Mouse (Mus musculus): Measurements from ENCODE around the gene Tnni1. TPM values are rescaled to one million over a fixed set of nuclear protein-coding genes. Genes with fewer than 3 reads are reported as not detected.
A peak's percentile ranks its signal among the peaks of the same experiment; 100 is the strongest.

The Tnni1 gene
- polyA plus RNA-seq, 1 experiment = 25.9 TPM

DNA sequence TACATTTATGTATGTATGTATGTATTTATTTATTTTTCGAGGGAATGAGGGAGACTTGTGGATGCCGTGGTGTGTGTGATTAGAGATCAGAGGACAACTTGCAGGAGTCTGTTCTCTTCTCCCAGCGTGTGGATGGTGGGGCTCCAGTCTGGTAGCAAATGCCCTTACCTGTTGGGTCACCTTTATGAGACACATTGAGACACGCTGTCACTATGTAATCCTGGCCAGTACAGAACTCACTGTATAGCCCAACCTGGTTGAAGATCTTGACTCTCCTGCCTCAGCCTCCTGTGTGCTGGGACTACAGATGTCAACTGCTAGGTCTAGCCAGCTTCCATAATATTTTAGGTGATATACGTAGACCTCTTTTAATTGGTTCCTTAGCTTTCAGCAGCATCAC is 17.5 kb upstream of the Tnni1 start:
- no peak overlapping the region for H3K4me3 ChIP-seq (replicated peaks; ENCODE audit: insufficient read depth, low read depth, low read length)
- no peak overlapping the region for H3K27ac ChIP-seq (ENCODE audit: insufficient read depth, low read length)
- WGBS = 94% methylated on average over 5 of the region's 5 CpGs
- TF ChIP-seq CTCF (IDR thresholded peaks at IDR 0.05; ENCODE audit: borderline replicate concordance, insufficient read depth, low read depth, low read length) = no peak
- no peak for TF ChIP-seq POLR2A (IDR thresholded peaks at IDR 0.05; ENCODE audit: borderline replicate concordance, insufficient read depth, low read length)
- no peaks in the 10 kb centered on the region for H3K4me1 ChIP-seq (ENCODE audit: control insufficient read depth, insufficient read depth, low read length)
- DNase-seq = no peak
- no peaks in the 10 kb centered on the region for H3K27me3 ChIP-seq (ENCODE audit: control insufficient read depth, insufficient read depth, low read length)

GRCm38 (mm10) chr1:135763503-135764205 is 15.6 kb upstream of the Tnni1 start:
- Histone ChIP-seq H3K27ac (ENCODE audit: insufficient read depth, low read length) (no peak overlapping the region), H3K4me1 (ENCODE audit: control insufficient read depth, insufficient read depth, low read length) (no peaks in the 10 kb centered on the region), H3K27me3 (ENCODE audit: control insufficient read depth, insufficient read depth, low read length) (no peaks in the 10 kb centered on the region), H3K4me3 (replicated peaks; ENCODE audit: insufficient read depth, low read depth, low read length) (no peak overlapping the region)
- no peak for DNase-seq
- WGBS = 80% methylated on average over 9 of the region's 9 CpGs
- TF ChIP-seq POLR2A (IDR thresholded peaks at IDR 0.05; ENCODE audit: borderline replicate concordance, insufficient read depth, low read length) (no peak), CTCF (IDR thresholded peaks at IDR 0.05; ENCODE audit: borderline replicate concordance, insufficient read depth, low read depth, low read length) (no peak)

DNA sequence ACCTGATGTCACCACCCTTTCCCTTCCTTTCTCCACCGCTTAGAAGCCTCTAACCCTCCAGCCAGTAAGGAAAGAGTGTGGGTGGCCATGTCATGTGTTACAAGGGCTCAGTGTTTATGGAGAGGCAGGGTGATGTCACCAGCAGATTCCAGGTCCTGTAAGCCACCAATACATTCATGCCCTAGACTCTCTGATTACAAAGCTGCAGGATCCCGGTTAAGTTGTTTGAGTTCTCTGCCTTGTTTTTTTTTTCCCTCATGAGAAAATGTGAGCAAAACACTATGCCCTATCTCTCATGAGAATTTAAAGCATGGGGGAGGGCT is 15.1 kb upstream of the Tnni1 start:
- Histone ChIP-seq H3K27me3 (ENCODE audit: control insufficient read depth, insufficient read depth, low read length) (no peaks in the 10 kb centered on the region), H3K4me1 (ENCODE audit: control insufficient read depth, insufficient read depth, low read length) (no peaks in the 10 kb centered on the region), H3K4me3 (replicated peaks; ENCODE audit: insufficient read depth, low read depth, low read length) (no peak overlapping the region), H3K27ac (ENCODE audit: insufficient read depth, low read length) (no peak overlapping the region)
- DNase-seq = no peak
- TF ChIP-seq POLR2A (IDR thresholded peaks at IDR 0.05; ENCODE audit: borderline replicate concordance, insufficient read depth, low read length) = no peak
- no peak for TF ChIP-seq CTCF (IDR thresholded peaks at IDR 0.05; ENCODE audit: borderline replicate concordance, insufficient read depth, low read depth, low read length)
- 92% methylated on average over 2 of the region's 2 CpGs for WGBS

DNA sequence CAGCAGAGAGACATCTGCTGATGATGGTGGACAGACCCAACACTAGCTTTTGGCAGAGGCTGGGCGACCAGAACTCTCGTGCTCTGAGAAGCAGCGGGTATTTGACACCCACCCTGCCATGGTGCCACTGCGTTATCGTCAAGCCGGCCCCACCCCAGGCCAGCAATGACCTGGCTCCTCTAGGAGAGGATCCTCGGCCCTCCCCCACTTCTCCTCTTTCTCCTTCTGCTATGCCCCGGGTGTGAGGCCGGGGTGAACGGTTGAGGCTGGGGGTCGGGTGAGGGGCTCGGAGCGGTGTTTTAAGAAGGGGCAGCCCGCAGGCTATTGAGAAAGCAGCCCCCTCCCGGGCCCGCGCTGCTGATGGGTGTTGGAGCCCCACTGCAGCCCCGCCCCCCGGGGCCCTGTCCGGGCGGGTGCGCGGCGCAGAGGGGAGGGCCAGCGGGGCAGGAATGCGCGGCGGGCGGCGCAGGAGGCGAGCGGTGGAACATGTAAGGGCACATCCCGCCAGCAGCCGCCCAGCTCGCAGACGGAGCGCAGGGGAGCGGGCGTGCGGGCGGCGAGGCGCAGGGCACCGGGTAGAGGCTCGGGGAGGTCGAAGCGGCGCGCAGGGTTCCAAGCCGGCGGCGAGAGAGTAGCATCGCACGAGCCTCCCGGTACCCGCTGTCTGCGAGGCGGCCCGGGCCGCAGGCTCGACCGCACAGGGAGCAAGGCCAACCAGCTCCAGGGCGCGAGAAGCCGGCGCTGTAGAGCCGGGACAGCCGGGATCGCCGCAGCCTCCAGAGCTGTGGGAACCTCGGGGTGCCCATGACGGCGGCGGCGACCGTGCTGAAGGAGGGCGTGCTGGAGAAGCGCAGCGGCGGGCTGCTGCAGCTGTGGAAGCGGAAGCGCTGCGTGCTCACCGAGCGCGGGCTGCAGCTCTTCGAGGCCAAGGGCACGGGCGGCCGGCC is 13.3 kb upstream of the Tnni1 start, which contains the start of gene Phlda3:
Gene Phlda3, plus strand, starts transcription at position 475 of the 947 bp plus-strand sequence.
- WGBS = 2% methylated on average over 90 of the region's 90 CpGs
- Histone ChIP-seq H3K4me3 (replicated peaks; ENCODE audit: insufficient read depth, low read depth, low read length) (peak within 1 kb of the TSS; percentile 39), H3K27me3 (ENCODE audit: control insufficient read depth, insufficient read depth, low read length) (no peaks in the 10 kb centered on the region), H3K4me1 (ENCODE audit: control insufficient read depth, insufficient read depth, low read length) (no peaks in the 10 kb centered on the region), H3K27ac (ENCODE audit: insufficient read depth, low read length) (no peak within 1 kb of the TSS; the same call in 1 of the 2 replicates)
- TF ChIP-seq CTCF (IDR thresholded peaks at IDR 0.05; ENCODE audit: borderline replicate concordance, insufficient read depth, low read depth, low read length) (no peak), POLR2A (IDR thresholded peaks at IDR 0.05; ENCODE audit: borderline replicate concordance, insufficient read depth, low read length) (no peak)
- peak; percentile 39 to 50 for DNase-seq

GRCm38 (mm10) chr1:135766592-135767306 is 12.5 kb upstream of the Tnni1 start:
- DNase-seq = no peak
- 33% methylated on average over 30 of the region's 30 CpGs for WGBS
- Histone ChIP-seq H3K27me3 (ENCODE audit: control insufficient read depth, insufficient read depth, low read length) (no peaks in the 10 kb centered on the region), H3K4me3 (replicated peaks; ENCODE audit: insufficient read depth, low read depth, low read length) (peak overlapping the region; percentile 39), H3K4me1 (ENCODE audit: control insufficient read depth, insufficient read depth, low read length) (no peaks in the 10 kb centered on the region), H3K27ac (ENCODE audit: insufficient read depth, low read length) (no peak overlapping the region; the same call in 1 of the 2 replicates)
- TF ChIP-seq POLR2A (IDR thresholded peaks at IDR 0.05; ENCODE audit: borderline replicate concordance, insufficient read depth, low read length) (no peak), CTCF (IDR thresholded peaks at IDR 0.05; ENCODE audit: borderline replicate concordance, insufficient read depth, low read depth, low read length) (no peak)

GRCm38 (mm10) chr1:135767324-135767890 is 11.8 kb upstream of the Tnni1 start:
- H3K27me3 ChIP-seq (ENCODE audit: control insufficient read depth, insufficient read depth, low read length) = no peaks in the 10 kb centered on the region
- H3K4me3 ChIP-seq (replicated peaks; ENCODE audit: insufficient read depth, low read depth, low read length) = no peak overlapping the region
- H3K27ac ChIP-seq (ENCODE audit: insufficient read depth, low read length) = no peak overlapping the region
- no peak for DNase-seq
- WGBS = 96% methylated on average over 4 of the region's 4 CpGs
- TF ChIP-seq CTCF (IDR thresholded peaks at IDR 0.05; ENCODE audit: borderline replicate concordance, insufficient read depth, low read depth, low read length) = no peak
- H3K4me1 ChIP-seq (ENCODE audit: control insufficient read depth, insufficient read depth, low read length) = no peaks in the 10 kb centered on the region

- Histone ChIP-seq H3K27ac (ENCODE audit: insufficient read depth, low read length) (no peak overlapping the region), H3K4me3 (replicated peaks; ENCODE audit: insufficient read depth, low read depth, low read length) (no peak overlapping the region), H3K27me3 (ENCODE audit: control insufficient read depth, insufficient read depth, low read length) (no peaks in the 10 kb centered on the region), H3K4me1 (ENCODE audit: control insufficient read depth, insufficient read depth, low read length) (no peaks in the 10 kb centered on the region)
- no peak for DNase-seq
- WGBS = 95% methylated on average over 2 of the region's 2 CpGs
- no peak for TF ChIP-seq POLR2A (IDR thresholded peaks at IDR 0.05; ENCODE audit: borderline replicate concordance, insufficient read depth, low read length)
- no peak for TF ChIP-seq CTCF (IDR thresholded peaks at IDR 0.05; ENCODE audit: borderline replicate concordance, insufficient read depth, low read depth, low read length)
These were observed 10.8 kb upstream of the Tnni1 start for GRCm38 (mm10) chr1:135768400-135768799.
